Mouse (Mus musculus) heart, adult 11 months (tissue): ENCODE measurements at regions not wholly inside any gene's neighbourhood (a gene's known extent, or its start where the extent isn't known, plus 50 kb on each side); places are given as distances from the start of the nearest gene placed in this dataset.
A peak's percentile ranks its signal among the peaks of the same experiment; 100 is the strongest.

Experiments used
- DNase-seq: peaks from one replicate; pipeline ENCODE4 v3.0.0; 2022

DNA sequence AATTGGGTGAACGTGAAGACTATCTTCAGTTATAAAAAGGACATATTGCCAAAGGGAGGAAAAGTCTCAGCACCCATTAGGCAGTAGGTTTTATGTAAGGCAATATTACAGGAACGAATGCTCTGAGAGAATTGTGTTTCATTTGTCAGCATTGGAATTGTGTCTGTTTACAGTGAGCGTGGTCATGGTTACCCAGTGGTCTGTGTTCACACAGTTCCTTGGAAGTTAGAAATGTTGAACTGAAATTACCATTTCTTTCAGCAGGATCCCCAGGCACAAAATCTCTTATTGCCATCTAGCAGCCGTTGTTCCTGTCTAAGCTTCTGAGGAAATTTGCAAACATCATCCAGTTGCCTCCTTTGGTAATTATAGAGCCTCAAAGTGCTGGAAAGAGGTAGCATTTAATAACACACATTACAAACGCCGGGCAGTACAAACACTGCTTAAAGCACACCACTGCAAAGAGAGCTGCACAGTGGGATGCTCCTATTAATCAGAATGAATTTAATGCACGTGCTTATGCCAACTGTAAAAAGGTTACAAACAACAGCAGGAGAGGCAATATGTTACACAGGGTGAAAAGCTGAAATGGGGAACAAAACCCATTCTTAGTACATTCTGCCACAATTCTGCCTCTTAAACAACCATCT lies 555.4 kb upstream of the Marcks start:
- no peak for DNase-seq

DNA sequence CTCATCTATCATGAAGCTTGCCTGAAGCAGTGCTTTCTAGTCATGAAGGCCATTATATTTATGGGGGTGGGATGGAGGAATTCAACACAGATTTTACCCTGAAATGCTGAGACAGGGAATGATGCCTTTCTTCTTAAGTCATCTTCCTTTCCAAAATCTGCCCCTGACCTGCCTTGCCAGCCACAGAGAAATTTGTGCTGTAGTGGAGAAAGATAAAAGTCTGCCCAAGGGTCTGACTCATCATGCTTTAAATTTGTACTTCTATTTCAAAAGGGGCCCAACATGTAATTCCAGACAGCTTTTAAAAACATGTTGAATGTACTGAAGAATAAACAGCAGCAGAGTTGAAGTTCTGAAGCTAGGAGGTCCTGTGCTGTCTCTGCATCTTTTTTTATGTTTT lies 554.1 kb upstream of the Marcks start:
- DNase-seq, result no peak

DNA sequence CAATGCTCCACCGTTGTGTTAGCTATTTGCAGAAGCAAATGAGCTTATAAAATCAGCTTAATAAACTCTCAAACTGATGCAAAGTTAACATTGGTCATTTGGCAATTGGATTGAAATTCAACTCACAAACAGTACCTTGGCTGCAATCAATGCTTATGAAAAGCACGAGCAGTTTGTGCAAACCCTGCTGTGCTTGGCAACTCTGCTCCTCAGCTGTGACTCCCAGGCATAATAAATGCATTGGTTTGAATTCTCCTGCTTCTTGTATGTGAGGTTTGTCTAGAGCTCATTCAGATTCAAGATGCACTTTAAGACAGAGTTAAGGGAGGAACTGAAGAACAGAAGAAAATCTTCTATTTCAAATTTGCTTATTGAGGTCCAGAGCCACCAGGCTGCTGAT lies 553.2 kb upstream of the Marcks start:
- DNase-seq, result no peak

DNA sequence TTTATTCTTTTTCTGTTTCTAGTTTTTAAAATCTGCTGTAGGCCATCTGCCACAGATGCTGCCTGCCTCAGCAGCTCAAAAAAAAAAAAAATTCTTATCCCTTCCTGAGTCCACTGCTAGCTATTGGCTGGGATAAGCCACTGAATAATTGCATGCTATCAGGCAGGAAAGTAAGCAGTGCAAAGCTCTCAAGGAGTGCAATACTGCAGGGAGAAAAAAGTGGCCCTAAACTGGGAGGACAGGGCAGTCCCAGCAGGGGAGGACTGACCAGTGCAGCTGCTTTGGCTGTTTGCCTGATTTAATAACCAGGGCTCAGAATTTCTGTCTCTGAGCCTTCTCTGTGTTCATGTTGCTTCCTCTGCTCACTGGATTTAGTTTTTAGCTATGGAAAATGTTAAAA lies 544.4 kb upstream of the Marcks start:
- DNase-seq, result peak; percentile 95

DNA sequence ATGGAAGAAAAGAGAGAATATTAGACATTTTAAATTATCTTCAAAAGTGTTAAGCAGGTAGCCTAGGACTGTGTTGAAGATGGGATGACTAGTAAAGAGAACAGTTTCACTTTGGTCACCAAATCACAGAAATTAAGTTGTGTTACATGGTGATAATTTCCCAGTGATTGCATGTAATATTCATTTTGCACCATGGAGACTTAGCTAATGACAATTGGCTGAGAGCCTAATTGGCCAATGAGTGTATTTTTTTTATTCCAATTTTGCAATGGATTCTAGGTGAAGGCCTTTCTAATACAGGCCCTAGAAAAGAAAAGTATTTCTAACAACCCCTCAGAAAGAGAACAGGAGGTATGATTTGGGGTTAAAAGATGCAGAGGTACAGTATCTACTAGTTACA lies 541.9 kb upstream of the Marcks start:
- DNase-seq, result no peak

DNA sequence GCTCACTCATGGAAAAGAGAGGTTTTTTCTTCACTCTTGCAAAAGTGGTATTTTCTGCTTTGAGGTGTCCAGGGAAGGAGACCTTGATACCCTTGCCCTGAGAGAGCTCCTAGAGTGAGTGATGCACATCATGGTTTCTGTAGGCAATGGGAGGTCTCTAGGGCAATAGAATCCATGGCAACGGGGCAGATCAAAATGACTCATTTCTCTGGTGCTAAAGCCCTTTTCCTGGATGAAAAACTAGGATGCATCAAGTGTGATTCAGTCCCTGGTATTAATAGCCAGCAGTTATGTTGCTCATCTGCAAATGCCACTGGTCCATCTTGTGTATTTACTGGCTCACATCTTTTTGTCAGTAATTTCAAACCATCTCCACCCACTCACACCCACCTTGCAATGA lies 539.1 kb upstream of the Marcks start:
- DNase-seq, result no peak

DNA sequence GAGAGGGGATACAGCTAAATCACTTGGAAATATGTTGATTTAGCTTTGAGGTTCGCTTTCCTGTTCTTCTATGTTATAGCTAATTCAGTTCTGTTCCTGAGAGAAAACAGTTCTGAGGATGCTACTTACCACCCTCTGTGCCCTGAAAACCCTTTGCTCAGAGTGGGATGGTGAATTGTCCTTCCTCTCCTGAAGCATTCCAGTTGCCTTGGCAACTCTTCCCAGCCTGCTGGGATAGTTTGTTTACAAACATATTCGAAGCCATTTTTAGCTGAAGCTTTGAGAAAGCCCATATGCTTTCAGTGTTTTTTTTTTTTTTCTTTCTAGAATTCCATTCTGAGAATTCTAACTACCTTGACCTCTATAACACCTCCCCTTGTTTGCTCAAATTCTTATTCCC lies 530.1 kb upstream of the Marcks start:
- DNase-seq, result no peak

DNA sequence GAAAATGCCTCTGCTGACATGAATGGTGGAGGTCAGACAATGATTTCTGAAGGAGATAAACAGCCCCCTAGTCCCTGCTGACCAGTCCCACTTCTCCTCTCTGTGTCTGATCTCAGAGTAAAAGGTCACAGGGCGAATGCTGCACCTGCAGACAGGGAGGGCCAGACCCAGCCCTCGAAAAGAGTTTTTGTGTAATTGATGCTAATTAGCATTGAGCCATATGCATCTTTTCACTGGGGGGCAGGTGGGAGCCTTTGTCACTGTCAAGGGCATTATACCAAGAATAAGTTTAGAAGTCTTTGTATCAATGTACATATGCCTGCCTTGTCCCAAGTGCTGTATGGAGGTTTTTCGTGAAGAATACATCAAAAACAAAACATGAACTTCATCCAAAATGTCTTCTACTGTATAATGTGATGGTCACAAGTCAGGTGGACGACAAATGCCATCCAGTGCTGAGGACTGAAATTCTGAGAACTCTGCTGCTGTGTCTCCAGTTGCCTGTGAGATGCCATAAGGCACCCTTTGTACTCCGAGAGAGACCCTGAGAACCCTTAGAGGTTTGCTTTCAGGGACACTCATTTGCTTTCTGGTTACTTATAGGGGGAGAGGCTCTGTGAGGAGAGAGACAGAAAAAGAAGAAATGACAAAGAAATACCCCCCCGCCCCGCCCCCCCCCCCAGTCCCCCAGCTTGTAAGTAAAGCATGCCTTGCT lies 528.5 kb upstream of the Marcks start:
- DNase-seq, result peak; percentile 45

DNA sequence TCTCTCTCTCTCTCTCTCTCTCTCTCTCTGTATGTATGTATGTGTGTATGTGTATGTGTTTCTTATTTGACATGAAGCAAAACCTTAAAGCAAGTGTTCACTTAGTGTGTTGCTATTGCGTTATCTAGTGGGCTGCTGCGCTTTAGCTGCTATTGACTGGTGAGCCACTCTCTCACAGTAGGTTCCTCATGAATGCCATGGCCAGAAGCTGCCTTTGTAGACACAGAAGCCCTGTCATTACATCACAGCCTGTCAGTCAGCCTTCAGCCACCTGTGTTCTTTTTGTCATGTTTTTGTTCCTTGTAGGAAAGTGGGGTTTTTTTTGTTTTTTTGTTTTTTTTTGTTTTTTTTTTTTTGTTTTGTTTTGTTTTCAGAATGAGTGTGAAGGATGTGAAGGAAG lies 527.8 kb upstream of the Marcks start:
- peak; percentile 30 for DNase-seq

DNA sequence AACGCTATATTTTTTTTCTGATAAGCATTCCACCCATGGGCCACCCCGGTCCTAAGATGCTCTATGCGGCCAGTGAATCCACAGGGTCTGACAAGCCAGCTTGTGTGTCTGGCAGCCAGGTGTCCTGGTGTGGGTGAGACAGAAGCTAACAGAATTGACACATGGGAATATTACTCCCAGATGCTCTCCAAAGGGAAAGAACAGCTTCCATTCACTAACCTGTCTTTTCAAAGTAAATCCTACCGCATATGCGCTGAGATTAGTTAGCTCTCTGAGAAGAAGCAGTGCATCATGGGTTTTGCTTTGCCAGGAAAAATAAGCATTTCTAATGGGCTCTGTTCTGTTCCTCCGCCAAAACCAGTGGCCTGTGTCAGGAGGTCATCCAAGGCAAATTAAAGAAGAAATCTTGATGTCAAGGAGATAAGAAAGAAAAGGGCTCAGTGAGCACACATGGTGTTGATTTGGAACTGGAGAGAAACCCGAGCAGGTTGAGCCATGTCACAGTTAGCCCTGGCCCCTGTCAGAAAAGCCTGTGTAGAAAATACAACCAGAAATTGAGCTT lies 498.4 kb upstream of the Marcks start:
- DNase-seq, result no peak

DNA sequence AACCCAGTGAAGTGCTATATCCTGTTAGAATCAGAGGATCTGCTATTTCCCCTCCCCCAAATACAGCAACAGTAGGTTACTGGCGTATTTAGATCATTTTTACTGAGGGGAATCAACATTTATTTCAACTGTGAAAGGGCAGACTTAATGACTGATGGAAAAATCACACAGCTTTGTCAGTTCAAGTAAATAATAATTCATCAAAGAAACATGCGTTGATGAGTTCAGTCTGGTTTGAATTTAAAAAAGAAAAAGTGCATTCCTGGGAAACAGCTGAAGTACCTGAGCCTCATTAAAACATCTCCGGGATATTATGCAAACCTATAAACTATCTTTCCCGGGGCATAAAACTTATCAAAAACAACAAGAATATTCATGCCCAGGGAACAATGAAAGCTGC lies 497.7 kb upstream of the Marcks start:
- DNase-seq, result no peak

DNA sequence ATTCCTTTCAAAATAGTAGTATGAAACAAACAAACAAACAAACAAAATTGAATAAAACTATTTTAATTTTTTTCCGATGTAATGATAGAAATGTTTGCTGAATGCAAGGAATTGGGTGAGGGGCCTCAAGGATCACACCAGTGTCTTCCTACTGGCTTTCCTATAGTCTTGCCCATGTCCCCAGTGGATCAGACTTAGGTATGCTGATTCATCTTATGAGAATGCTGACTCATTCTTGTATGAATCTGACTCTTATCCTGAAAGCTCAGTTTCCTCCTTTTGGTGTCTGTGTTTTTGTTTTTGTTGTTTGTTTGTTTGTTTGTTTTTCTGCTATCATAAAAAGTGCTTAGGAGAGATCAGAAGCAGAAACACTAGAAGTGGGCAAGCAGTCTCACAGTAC lies 491.7 kb upstream of the Marcks start:
- no peak for DNase-seq

DNA sequence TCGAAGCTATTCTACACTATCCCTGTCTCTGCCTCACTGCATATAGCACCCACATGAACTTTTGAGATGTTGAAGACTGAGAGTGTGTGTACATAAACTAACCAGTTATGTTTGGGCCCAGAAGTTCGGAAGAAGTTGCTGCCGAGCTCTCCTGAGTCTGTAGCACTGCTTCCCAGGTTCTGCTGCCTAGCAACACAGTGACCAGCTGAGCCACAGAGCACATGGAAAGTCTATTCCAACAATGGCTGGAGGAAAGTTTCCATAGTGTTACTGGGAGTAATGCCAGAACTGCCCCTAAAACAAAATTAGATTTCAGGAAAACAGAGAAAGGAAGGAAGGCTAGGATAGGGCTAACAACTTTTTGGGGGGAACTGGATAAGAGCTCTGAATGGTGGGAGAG lies 489.2 kb upstream of the Marcks start:
- DNase-seq, result peak; percentile 92

DNA sequence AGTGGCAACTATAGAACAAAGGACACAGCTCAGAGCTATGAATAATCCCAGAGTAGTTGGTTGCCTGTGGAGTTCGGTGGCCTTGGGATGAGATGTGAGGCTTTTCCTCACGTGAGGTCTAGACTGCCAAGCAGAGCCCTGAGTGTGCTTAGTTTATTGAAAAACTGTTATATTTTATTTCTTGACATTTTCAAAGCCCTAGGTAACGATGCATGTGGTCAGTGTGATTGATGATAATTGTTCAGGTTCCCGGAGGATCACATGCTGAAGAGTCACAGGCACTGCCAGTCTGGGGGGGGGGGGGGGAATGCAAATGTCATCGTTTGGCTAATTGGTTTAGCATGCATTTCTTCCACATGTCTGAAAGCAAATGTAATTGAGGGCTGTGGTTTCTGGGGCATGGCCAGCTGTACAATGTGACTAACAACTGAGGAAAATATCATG lies 488.1 kb upstream of the Marcks start:
- no peak for DNase-seq

DNA sequence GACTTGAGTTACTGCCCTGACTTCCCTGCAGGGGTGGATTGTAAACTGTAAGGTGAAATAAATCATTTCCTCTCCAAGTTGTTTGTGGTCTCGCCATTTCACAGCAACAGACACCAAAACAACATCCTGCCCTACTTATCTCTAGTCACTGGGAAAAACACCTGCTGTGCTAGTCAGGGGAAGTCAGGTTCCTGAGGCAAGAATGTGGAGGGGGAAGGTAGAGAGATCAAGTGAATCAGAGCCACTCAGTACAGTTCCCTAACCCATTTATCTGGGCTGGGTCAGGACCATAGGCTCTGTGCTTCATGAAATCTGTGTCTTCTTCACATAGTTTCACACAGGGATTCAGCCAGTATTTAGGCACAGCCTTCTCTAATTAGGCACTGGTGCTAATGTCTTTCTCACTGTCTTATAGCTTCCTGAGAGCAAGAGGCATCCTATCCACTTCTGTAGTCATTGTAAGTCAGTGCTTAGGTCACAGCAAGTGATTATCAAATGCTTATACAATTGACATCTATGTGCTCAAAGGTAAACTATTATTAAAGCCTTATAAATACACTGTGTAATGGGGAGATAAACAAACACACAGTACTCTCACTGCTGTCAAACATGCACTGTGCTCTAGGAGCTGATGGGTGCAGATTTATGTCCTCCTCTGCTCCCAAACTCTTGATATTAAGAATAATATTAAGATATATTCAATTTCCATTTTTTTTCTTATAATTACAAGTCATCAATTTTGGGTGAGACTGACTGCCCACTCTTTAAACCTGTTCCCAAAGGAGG lies 487.4 kb upstream of the Marcks start:
- no peak for DNase-seq

DNA sequence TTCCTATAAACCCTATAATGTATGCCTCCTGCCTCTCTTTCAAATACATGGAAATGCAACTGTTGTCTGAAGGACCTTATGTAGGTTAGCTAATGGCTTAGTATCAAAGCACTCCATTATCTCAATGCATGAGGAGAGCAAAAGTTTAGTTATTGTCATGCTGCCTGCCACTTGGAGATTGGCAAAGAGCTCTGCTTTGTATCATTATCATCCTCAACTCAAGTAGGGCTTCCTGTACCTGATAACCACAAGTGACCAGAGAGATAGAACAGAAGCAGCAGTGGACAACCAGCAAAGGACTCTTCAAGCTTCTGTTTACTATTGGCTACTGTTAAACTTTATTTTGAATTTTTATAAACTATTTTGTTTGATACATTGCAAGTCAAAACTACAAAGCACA lies 484.3 kb upstream of the Marcks start:
- no peak for DNase-seq

DNA sequence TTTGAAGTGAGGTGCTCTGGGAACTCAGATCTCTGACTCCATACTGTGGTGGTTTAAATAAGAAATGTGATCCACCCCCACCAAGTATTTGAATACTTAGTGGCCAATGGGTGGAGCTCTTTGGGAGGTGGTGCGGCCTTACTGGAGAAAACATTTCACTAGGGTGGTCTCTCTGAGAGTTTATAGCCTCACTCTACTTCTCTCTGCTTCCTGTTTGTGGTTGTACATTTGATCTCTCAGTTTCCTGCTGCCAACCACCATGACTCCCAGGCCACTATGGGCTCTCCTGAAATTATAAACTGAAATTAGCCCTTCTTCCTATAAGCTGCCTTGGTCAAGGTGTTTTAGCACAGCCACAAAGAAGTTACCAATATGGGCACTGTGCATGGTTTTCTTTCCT lies 479.9 kb upstream of the Marcks start:
- DNase-seq, result no peak

DNA sequence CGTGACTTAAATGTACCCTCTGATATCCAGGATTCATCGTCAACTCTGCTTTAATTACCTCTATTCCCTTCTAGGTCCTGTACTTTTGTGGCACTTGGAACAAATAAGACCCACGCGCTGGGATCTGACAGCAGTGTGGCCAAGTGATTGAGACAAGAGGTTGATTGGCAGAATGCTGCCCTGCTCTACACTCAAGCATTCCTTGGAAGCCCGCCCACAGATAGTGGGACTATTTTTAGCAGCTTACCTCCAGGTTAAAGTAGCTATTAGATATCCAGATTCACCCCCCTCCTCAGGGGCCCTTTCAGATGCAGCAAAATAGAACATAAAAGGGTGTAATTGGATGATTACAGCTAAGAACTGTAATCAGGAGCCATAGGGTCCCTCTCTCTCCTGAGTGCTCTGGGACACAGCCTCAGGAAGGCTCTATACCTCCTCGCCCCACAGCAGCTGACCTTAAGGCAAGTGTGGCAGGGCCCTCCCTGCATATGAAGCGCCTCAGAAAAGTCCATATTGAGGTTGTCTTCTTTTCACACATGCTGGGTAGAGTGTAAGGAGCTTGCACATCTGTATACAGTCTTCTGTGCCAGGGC lies 479.1 kb upstream of the Marcks start:
- DNase-seq, result peak; percentile 97

DNA sequence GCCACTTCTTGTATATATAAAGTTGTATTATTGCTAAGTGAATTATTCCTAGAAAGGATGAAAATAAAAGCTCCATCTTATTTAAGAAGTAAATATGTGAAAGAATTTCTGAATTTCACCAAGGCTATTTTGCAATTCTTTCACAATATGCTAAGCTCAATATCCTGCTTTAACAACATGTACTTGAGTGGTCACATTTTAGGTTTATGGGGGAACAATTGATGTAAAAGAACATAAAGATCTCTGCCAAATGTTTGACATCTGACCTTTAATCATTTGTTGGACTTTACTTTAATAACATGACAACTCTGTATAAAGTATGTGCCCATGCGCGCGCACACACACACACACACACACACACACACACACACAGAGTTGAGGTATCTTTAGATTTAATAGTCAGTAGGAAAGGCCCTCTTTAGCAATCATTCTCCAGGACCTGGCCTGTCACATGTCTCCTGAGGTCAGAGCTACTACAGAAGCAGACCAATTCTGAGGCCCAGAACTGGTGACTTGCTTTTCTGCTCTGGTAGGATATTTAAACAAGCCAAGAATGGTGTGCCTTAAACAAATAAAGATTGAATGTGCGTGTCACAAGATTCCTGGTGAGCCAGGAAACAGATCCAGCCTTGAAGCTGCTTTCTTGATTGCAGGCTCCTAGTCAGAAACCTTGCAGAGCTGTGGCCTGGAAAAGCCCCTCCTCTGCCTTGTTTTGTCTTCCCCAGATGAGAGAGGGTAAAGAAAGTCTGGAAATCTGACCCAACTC lies 477.4 kb upstream of the Marcks start:
- no peak for DNase-seq

DNA sequence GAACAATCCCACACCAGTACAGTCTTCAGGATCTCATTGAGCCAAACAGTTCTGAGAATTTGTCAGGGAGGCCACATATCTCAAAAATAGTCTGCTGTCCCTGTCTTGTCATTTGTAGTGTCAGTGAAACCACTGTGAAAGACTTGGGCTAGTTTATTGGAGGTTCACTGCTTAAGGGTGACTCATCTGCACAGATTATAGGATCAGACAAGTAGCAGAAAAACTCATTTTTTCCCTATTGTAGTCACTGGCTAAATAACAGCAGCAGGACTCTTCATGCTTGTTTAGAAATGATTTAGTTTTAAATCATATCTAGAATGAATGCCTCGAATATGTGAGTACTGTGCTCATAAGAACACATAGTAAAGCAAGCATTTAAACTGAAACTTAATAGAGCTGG lies 475.2 kb upstream of the Marcks start:
- no peak for DNase-seq

DNA sequence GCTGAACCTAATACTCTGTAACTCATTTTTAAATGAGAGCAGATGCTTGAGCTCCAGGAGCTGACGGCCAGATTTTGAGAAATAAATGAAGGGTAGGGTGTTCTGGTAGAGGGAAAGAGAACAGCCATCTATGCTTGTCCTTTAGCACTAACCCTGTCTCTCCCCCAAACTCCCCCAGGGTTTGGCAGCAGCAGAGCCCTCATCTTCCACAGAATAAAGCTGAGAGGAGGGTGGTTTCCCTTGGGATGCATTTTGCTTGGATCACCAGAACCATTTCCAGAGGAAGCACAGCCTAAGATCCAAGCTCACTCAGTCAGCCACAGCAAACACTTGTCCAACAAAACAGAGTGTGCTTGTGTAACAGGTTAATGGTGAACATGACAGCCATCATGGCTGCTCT lies 464.8 kb upstream of the Marcks start:
- DNase-seq, result peak; percentile 88

DNA sequence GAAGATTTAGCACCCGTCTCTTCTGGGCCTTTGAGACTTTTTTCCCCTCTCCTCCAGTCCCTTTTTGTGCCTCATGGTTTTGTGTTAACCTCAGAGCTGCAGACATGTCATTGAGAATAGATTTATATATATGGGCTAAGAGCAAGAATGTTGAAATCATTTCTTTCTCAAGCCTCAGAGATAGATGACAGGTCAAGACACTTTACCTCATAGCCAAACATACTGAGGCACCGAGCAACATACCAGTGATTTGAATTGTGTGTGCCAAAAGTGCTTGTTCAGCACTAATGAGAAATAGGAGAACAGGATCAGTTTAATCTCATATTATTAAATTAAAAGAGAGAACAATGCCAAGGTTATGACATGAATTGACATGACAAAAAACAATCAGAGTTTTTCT lies 464.2 kb upstream of the Marcks start:
- no peak for DNase-seq

DNA sequence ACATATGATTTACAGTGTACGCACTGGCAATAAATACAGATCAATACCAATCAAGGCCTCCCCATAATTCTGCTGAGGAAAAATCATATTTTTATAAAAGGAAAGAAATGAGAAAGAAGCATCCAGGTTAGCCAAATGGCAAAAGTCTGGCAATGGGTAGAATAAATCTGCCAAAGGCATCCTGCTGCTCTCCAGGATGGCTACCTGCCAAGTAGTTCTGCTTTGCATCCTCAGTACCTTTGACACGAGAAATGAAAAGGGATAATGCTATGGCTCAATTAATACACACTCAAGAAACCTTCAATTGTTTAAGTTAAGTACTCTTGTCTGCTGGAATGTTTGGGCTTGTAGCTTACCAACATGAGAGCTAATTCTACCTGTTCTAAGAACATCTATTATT lies 451.2 kb upstream of the Marcks start:
- no peak for DNase-seq
